Mouse (Mus musculus): ENCODE measurements around the gene Cntfr. TPM values are rescaled to one million over a fixed set of nuclear protein-coding genes. Genes with fewer than 3 reads are reported as not detected.

Cntfr gene
- total and polyA plus RNA-seq, 3 experiments: 0.33 to 1.7 TPM; not detected in 1

- no peaks in the 10 kb centered on the region for H3K4me1 ChIP-seq (ENCODE audit: insufficient read depth, low read depth, low read length)
- H3K36me3 ChIP-seq (replicated peaks): no peaks in the 10 kb centered on the region
- no peak overlapping the region for H3K4me3 ChIP-seq (ENCODE audit: low read depth, low read length)
- TF ChIP-seq GATA1 (IDR thresholded peaks at IDR 0.05; ENCODE audit: borderline replicate concordance, low read length) (no peak), GATA2 (IDR thresholded peaks at IDR 0.05; ENCODE audit: borderline replicate concordance, low read depth, low read length) (no peak), TAL1 (conservative IDR thresholded peaks at IDR 0.05; ENCODE audit: low read depth, low read length) (no peak)
- H3K27me3 ChIP-seq (ENCODE audit: insufficient read depth, low read length): peaks cover 9% of the 10 kb centered on the region; the same call in 1 of the 2 replicates
- DNase-seq (ENCODE audit: low spot score): no peak
- H3K9me3 ChIP-seq (replicated peaks): no peaks in the 10 kb centered on the region
- ATAC-seq (ENCODE audit: extremely low read depth, insufficient number of reproducible peaks, low FRiP score, poor library complexity, severe bottlenecking): no peak
Observed at GRCm38 (mm10) chr4:41682789-41683188, 14.1 kb downstream of the Cntfr start.

DNA sequence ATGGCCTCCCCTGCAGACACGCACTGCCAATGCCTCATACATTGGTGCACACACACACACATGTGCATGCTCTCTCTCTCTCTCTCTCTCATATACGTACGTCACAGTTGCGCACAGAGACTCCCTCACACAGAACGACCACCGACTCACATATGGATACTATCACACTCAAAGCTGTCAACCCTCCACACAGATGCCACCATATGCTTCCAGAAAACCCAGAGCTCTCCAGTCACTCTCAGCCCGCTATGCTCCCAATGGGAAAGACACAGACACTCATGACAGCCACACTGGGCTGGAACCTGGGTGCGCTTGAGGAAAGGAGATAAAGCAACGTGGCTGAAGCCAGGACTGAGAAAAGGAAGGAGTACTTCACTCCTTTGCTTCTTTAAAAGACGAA, 14.9 kb downstream of the Cntfr start:
- Histone ChIP-seq H3K27me3 (ENCODE audit: insufficient read depth, low read length) (peaks cover 14% of the 10 kb centered on the region), H3K4me3 (ENCODE audit: low read depth, low read length) (no peak overlapping the region), H3K36me3 (replicated peaks) (no peaks in the 10 kb centered on the region), H3K4me1 (ENCODE audit: insufficient read depth, low read depth, low read length) (no peaks in the 10 kb centered on the region), H3K9me3 (replicated peaks) (no peaks in the 10 kb centered on the region)
- DNase-seq (ENCODE audit: low spot score) (no peak), ATAC-seq (ENCODE audit: extremely low read depth, insufficient number of reproducible peaks, low FRiP score, poor library complexity, severe bottlenecking) (no peak)
- TF ChIP-seq TAL1 (conservative IDR thresholded peaks at IDR 0.05; ENCODE audit: low read depth, low read length) (no peak), GATA1 (IDR thresholded peaks at IDR 0.05; ENCODE audit: borderline replicate concordance, low read length) (no peak), CTCF (IDR thresholded peaks at IDR 0.05; ENCODE audit: low read depth, low read length) (no peak), GATA2 (IDR thresholded peaks at IDR 0.05; ENCODE audit: borderline replicate concordance, low read depth, low read length) (no peak), POLR2AphosphoS5 (IDR thresholded peaks at IDR 0.05; ENCODE audit: insufficient replicate concordance, low read depth, low read length) (no peak)

- no peak overlapping the region for H3K4me3 ChIP-seq (ENCODE audit: low read depth, low read length)
- no peaks in the 10 kb centered on the region for H3K36me3 ChIP-seq (replicated peaks)
- no peaks in the 10 kb centered on the region for H3K9me3 ChIP-seq (replicated peaks)
- no peak for ATAC-seq (ENCODE audit: extremely low read depth, insufficient number of reproducible peaks, low FRiP score, poor library complexity, severe bottlenecking)
- DNase-seq (ENCODE audit: low spot score): no peak
- TF ChIP-seq TAL1 (conservative IDR thresholded peaks at IDR 0.05; ENCODE audit: low read depth, low read length) (no peak), GATA1 (IDR thresholded peaks at IDR 0.05; ENCODE audit: borderline replicate concordance, low read length) (no peak), GATA2 (IDR thresholded peaks at IDR 0.05; ENCODE audit: borderline replicate concordance, low read depth, low read length) (no peak), CTCF (IDR thresholded peaks at IDR 0.05; ENCODE audit: low read depth, low read length) (no peak)
- peaks cover 17% of the 10 kb centered on the region for H3K27me3 ChIP-seq (ENCODE audit: insufficient read depth, low read length)
- H3K4me1 ChIP-seq (ENCODE audit: insufficient read depth, low read depth, low read length): no peaks in the 10 kb centered on the region
Observed at GRCm38 (mm10) chr4:41681176-41681575, 15.7 kb downstream of the Cntfr start.

DNA sequence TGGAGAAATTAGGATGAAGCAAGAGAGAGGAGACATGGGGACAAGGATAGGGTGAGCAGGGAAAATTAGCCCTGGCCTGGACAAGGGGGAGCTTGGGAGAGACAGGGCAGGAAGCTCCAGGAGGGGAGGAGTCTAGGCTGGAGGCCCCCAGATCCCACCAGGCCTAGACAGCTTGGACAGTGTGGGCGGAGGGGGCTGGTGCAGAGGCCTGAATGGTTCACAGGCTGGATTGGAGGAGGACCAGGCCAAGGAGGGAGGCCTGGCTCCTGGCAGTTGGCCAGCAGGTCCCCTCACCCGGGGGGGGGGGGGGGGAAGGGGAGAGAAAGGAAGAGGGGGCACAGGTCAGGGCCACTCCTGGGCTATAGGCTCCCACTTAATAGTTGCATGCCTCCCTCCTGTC, 17.6 kb downstream of the Cntfr start:
- peaks cover 17% of the 10 kb centered on the region for H3K27me3 ChIP-seq (ENCODE audit: insufficient read depth, low read length)
- no peak overlapping the region for H3K4me3 ChIP-seq (ENCODE audit: low read depth, low read length)
- no peak for TF ChIP-seq GATA2 (IDR thresholded peaks at IDR 0.05; ENCODE audit: borderline replicate concordance, low read depth, low read length)
- TF ChIP-seq POLR2AphosphoS5 (IDR thresholded peaks at IDR 0.05; ENCODE audit: insufficient replicate concordance, low read depth, low read length): no peak
- TF ChIP-seq TAL1 (conservative IDR thresholded peaks at IDR 0.05; ENCODE audit: low read depth, low read length): no peak
- no peak for TF ChIP-seq CTCF (IDR thresholded peaks at IDR 0.05; ENCODE audit: low read depth, low read length)
- TF ChIP-seq GATA1 (IDR thresholded peaks at IDR 0.05; ENCODE audit: borderline replicate concordance, low read length): no peak
- H3K36me3 ChIP-seq (replicated peaks): no peaks in the 10 kb centered on the region
- H3K9me3 ChIP-seq (replicated peaks): no peaks in the 10 kb centered on the region
- no peaks in the 10 kb centered on the region for H3K4me1 ChIP-seq (ENCODE audit: insufficient read depth, low read depth, low read length)
- DNase-seq (ENCODE audit: low spot score) (no peak), ATAC-seq (ENCODE audit: extremely low read depth, insufficient number of reproducible peaks, low FRiP score, poor library complexity, severe bottlenecking) (no peak)

DNA sequence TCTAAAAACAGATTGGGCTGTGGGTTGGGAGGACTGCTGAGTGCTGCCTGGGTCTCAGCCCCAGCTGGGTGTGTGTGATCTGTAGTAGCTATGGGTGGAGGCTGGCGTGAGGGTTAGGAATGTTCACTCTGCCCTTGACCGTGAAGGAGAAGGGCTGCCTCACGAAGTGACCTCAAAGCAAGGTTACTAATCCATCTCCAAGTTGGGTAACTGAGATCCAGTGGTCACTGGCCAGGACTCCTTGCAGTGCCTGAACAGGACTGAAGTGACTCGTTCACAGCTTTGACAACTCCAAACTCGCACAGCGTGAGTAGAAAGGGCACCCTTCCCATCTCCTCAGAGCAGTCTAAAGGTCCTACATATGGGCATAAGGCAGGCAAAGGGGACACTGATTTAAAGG, 18.0 kb downstream of the Cntfr start:
- Histone ChIP-seq H3K4me1 (ENCODE audit: insufficient read depth, low read depth, low read length) (no peaks in the 10 kb centered on the region), H3K27me3 (ENCODE audit: insufficient read depth, low read length) (peaks cover 17% of the 10 kb centered on the region), H3K36me3 (replicated peaks) (no peaks in the 10 kb centered on the region), H3K9me3 (replicated peaks) (no peaks in the 10 kb centered on the region), H3K4me3 (ENCODE audit: low read depth, low read length) (no peak overlapping the region)
- TF ChIP-seq GATA1 (IDR thresholded peaks at IDR 0.05; ENCODE audit: borderline replicate concordance, low read length) (no peak), POLR2AphosphoS5 (IDR thresholded peaks at IDR 0.05; ENCODE audit: insufficient replicate concordance, low read depth, low read length) (no peak), CTCF (IDR thresholded peaks at IDR 0.05; ENCODE audit: low read depth, low read length) (no peak), GATA2 (IDR thresholded peaks at IDR 0.05; ENCODE audit: borderline replicate concordance, low read depth, low read length) (no peak), TAL1 (conservative IDR thresholded peaks at IDR 0.05; ENCODE audit: low read depth, low read length) (no peak)
- no peak for ATAC-seq (ENCODE audit: extremely low read depth, insufficient number of reproducible peaks, low FRiP score, poor library complexity, severe bottlenecking)
- no peak for DNase-seq (ENCODE audit: low spot score)

- TF ChIP-seq POLR2AphosphoS5 (IDR thresholded peaks at IDR 0.05; ENCODE audit: insufficient replicate concordance, low read depth, low read length) (no peak), GATA1 (IDR thresholded peaks at IDR 0.05; ENCODE audit: borderline replicate concordance, low read length) (no peak), CTCF (IDR thresholded peaks at IDR 0.05; ENCODE audit: low read depth, low read length) (no peak), GATA2 (IDR thresholded peaks at IDR 0.05; ENCODE audit: borderline replicate concordance, low read depth, low read length) (no peak), TAL1 (conservative IDR thresholded peaks at IDR 0.05; ENCODE audit: low read depth, low read length) (no peak)
- no peaks in the 10 kb centered on the region for H3K36me3 ChIP-seq (replicated peaks)
- no peak overlapping the region for H3K4me3 ChIP-seq (ENCODE audit: low read depth, low read length)
- DNase-seq (ENCODE audit: low spot score): no peak
- H3K9me3 ChIP-seq (replicated peaks): no peaks in the 10 kb centered on the region
- H3K27me3 ChIP-seq (ENCODE audit: insufficient read depth, low read length): peaks cover 13% of the 10 kb centered on the region
- no peak for ATAC-seq (ENCODE audit: extremely low read depth, insufficient number of reproducible peaks, low FRiP score, poor library complexity, severe bottlenecking)
- no peaks in the 10 kb centered on the region for H3K4me1 ChIP-seq (ENCODE audit: insufficient read depth, low read depth, low read length)
Observed at GRCm38 (mm10) chr4:41677006-41677629, 19.8 kb downstream of the Cntfr start.
